Mouse (Mus musculus) pancreas, adult 10 weeks (tissue): ENCODE data around the gene Olfr1280. TPM values are rescaled to one million over a fixed set of nuclear protein-coding genes. Genes with fewer than 3 reads are reported as not detected.

Source experiments
- polyA plus RNA-seq: library from polyadenylated mRNA; stranded (reverse); fragments of 350-450 nt; fragmentation: Illumina TruSeq; extraction: RNeasy Lipid Tissue Mini Kit (QIAGEN cat#74804); gene quantifications from one replicate; pipeline ENCODE4 v1.2.3, GENCODE M21; 2015; ENCODE audit warnings: low read depth, low replicate concordance; ENCODE audit not compliant: insufficient read depth

The Olfr1280 gene
- not detected for polyA plus RNA-seq

GRCm38 (mm10) chr2:111313717-111314116, at the start of gene Olfr1280:
Gene Olfr1280, plus strand, starts transcription at chr2:111314017.

GRCm38 (mm10) chr2:111274006-111274405, 39.8 kb upstream of the Olfr1280 start, which contains the start of gene Olfr1277:
Gene Olfr1277, minus strand, starts transcription at chr2:111274106.

DNA sequence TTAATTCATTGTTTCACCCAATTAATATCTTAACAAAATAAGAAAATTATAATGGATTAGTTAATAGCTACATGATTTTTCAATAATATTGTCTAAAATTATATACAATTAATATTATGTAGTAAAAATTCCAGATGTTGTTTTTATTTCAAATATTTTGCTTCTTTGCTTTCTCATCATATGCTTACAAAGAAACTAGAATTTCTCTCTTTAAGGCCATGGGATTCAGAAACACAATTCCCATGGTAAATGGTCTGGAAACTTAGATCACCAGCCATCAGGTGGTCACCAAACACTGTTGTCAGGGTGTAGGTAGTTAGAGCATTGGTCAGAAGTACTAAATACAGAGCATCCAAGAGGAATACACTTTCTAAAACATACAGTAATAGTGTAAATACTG, 24.0 kb upstream of the Olfr1280 start, which contains the start of gene Olfr1278:
Olfr1278 (plus strand) TSS at position 301 of the 400 bp plus-strand sequence.

GRCm38 (mm10) chr2:111300374-111300773, 13.4 kb upstream of the Olfr1280 start, which contains the start of gene Olfr1279:
Gene Olfr1279, plus strand, starts transcription at chr2:111300635.

GRCm38 (mm10) chr2:111326220-111326619, 12.4 kb downstream of the Olfr1280 start, which contains the start of gene Olfr1281:
Gene Olfr1281, plus strand, starts transcription at chr2:111326520.

GRCm38 (mm10) chr2:111335976-111336375, 22.2 kb downstream of the Olfr1280 start, which contains the start of gene Olfr1282:
Gene Olfr1282, minus strand, starts transcription at chr2:111336076.

DNA sequence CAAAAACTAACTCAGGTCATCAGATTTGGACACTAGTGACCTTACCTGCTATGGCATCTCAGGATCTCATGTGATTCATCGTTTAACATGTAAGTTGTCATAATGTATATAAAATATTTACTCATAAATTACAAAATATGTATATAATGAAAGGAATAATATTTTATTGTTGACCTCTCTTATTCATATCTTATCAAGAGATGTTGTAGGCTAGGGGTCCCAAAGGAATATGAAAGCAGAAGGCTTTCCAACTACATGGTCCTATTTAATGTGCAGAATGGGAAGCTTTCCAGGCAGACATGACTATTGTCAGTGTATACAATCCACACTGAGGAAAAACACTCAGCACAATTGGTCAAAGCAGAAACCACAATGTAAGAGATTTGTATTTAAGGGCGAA, 52.7 kb downstream of the Olfr1280 start, which contains the start of gene Olfr1283:
Olfr1283 (plus strand) TSS at position 301 of the 400 bp plus-strand sequence.

DNA sequence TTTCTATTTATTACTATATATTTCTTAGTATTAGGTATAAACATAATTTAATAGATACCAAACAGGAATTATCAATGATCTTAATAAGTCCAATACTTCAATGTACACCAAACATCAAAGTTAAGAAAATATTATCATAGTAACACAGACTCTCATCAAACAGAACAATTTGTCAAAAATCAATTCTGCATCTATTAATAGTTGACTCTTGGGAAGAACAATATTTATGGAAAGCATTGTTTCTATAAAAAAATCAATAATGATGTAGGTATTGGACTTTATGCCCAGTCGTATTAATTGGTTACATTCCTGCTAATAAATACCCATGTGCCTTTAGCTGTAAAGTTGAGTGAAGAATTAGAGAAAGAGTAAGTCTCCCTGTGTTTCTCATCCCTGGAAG, 61.4 kb downstream of the Olfr1280 start, which contains the start of gene Olfr1284:
Olfr1284 (plus strand) TSS at position 301 of the 400 bp plus-strand sequence.

Other genes with a start within 250 kb of the Olfr1280 start
- gene Gm13941, start 208.0 kb upstream of the Olfr1280 start, polyA plus RNA-seq: not detected
- not detected for gene Gm15130, start 161.1 kb upstream of the Olfr1280 start, polyA plus RNA-seq
- not detected for gene 4930430A15Rik, start 84.4 kb upstream of the Olfr1280 start, polyA plus RNA-seq
- not detected for gene Olfr1275, start 78.7 kb upstream of the Olfr1280 start, polyA plus RNA-seq
- not detected for gene Olfr1276, start 59.5 kb upstream of the Olfr1280 start, polyA plus RNA-seq
- not detected for gene Olfr1277, start 39.9 kb upstream of the Olfr1280 start, polyA plus RNA-seq
- not detected for gene Olfr1278, start 23.9 kb upstream of the Olfr1280 start, polyA plus RNA-seq
- not detected for gene Olfr1279, start 13.4 kb upstream of the Olfr1280 start, polyA plus RNA-seq
- not detected for gene Olfr1281, start 12.5 kb downstream of the Olfr1280 start, polyA plus RNA-seq
- gene Olfr1282, start 22.1 kb downstream of the Olfr1280 start, polyA plus RNA-seq: not detected
- gene Olfr1283, start 52.8 kb downstream of the Olfr1280 start, polyA plus RNA-seq: not detected
- gene Olfr1284, start 61.5 kb downstream of the Olfr1280 start, polyA plus RNA-seq: not detected
- not detected for gene Olfr1286, start 109.1 kb downstream of the Olfr1280 start, polyA plus RNA-seq
- gene Olfr1287, start 135.1 kb downstream of the Olfr1280 start, polyA plus RNA-seq: not detected
- not detected for gene Olfr1288, start 160.1 kb downstream of the Olfr1280 start, polyA plus RNA-seq
- not detected for gene Olfr1289, start 166.8 kb downstream of the Olfr1280 start, polyA plus RNA-seq
- gene Olfr1290, start 179.8 kb downstream of the Olfr1280 start, polyA plus RNA-seq: not detected
- not detected for gene Olfr1291-ps1, start 183.2 kb downstream of the Olfr1280 start, polyA plus RNA-seq
- gene Olfr1293-ps, start 211.2 kb downstream of the Olfr1280 start, polyA plus RNA-seq: not detected
- not detected for gene Olfr1294, start 226.3 kb downstream of the Olfr1280 start, polyA plus RNA-seq